Mouse (Mus musculus): Measurements from ENCODE around the gene Syn3.

The Syn3 gene

DNA sequence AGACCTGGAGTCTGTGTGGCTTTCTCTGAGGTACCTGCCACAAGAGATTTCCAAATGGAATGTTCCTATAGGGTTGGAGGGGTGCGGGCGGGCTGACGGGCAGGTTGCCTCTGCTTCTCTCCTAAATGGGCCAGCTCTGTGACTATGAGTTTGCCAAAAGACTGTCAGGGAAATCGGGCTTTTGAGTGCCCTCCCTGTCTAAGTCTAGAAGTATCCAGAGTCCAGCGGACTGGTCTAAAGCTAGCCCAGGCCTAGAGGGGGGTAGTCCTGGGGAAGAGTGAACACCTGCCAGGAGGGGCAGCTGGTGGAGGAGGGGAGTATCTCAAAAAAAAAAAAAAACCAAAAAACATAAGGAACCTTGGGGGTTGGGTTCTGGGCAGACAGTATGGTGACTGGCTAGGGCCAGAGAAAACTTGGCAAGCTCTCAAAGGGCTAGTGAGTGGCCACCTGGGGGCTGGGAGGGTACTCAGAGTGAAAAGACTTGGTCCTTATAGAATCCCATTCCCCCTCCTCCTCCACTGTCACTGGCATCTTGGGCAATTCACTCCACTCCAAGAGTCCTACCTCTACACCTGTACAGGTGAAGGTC is 180.1 kb downstream of the Syn3 start:
- ChIA-PET POLR2A (interaction anchor here in 1 of 4 experiments (0.6 to 1.2 kb wide), 2 partner anchors 10 to 250 kb away, joined by 3 to 4 read pairs; no protein-coding TSS in a partner anchor), CTCF (interaction anchor here (0.7 to 1.4 kb wide), 5 partner anchors 22 to 350 kb away, joined by 3 to 7 read pairs (median 4); no protein-coding TSS in a partner anchor)

DNA sequence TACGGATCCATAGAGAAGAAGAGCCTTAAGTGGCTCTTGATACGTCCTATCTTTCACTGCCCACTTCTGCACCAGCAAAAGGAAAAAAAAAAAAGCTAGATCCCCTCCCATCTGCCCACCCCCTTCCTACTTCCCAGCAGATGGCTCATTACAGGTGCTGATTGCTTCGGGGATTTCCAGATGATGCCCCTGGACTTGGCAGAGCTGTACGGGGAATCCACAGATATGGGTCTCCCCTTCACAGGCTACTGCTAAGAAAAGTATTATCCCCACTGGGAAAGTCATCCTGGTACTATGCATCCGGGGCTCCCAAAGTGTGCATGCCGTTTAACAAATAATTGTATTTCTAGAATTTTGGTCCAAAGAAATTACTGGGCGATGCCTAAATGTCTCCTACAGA is 181.1 kb downstream of the Syn3 start:
- CTCF ChIA-PET, result no interaction called here
- POLR2A ChIA-PET, result interaction anchor here in 1 of 4 experiments (0.7 to 1.2 kb wide), 2 partner anchors 15 to 17 kb away, joined by 3 read pairs; no protein-coding TSS in a partner anchor

DNA sequence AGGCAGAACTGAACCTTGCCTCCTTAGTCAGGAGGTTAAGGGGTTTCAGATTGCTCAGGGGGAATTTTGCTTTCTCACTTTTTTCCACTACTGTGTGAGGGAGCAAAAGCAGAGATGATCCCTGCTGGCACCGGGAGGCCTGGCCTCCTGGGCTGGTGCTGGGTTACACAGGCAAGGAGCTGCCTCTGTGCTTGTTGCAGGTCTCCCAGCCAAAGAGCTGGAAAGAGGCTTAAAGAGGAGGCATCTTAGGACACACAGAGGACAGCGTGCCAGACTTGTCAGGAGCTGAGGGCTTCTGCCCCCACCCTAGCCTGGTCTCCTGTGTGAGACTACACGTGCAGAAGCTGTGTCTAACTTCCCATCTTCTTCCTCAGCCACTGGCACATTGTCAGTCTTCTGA is 183.2 kb downstream of the Syn3 start:
- ChIA-PET POLR2A (interaction anchor here in 2 of 4 experiments (1.0 to 1.5 kb wide), 2 partner anchors 10 to 14 kb away, joined by 3 read pairs; no protein-coding TSS in a partner anchor), CTCF (interaction anchor here in 1 of 4 experiments (0.6 kb wide), 1 partner anchor 21 kb away, joined by 3 read pairs; no protein-coding TSS in a partner anchor)

DNA sequence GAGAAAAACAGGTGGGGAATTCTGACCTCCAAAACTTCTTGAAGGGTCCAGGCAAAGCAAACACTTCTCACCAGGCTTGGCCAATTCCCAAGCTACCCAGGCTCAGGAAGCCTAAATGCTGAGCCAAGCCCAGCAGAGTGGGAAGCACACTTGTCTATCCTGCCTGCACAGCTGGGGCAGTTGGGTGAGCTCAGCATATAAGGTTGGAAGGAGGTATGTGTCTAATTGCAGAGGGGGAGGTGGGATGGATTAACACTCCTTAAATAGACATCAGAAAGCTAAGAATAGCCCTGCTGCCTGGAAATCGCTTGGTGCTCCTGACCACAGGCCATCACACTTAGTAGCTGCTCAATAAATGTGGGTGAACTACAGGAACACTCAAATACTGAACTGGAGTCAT is 185.2 kb downstream of the Syn3 start:
- POLR2A ChIA-PET, result interaction anchor here in 2 of 4 experiments (0.7 to 1.6 kb wide), 2 partner anchors 11 to 47 kb away, joined by 3 read pairs; no protein-coding TSS in a partner anchor
- CTCF ChIA-PET, result interaction anchor here in 2 of 4 experiments (0.7 to 0.8 kb wide), 2 partner anchors 11 to 345 kb away, joined by 3 read pairs; no protein-coding TSS in a partner anchor

DNA sequence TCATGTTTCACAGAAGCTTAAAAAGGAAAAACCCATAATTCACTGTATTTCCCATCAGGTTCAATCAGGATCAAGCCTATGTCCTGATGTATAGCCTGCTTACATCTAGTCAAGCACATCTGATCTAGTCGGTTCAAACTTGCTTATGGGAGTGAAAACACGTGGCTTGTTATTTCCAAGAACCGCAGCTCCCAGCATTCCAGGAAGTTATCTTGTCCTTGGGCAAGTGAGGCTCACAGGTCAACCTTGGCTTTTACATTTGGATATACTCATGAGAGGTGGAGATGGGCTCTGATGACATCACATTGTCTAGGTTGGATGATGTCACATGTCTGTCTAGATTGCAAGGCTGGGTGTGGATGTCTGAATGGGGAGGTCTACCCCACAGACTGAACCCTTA is 185.7 kb downstream of the Syn3 start:
- POLR2A ChIA-PET, result interaction anchor here in 2 of 4 experiments (0.7 to 1.6 kb wide), 2 partner anchors 12 to 48 kb away, joined by 3 read pairs; no protein-coding TSS in a partner anchor
- CTCF ChIA-PET, result interaction anchor here in 3 of 4 experiments (0.7 to 1.1 kb wide), 3 partner anchors 10 to 345 kb away, joined by 3 read pairs; no protein-coding TSS in a partner anchor

DNA sequence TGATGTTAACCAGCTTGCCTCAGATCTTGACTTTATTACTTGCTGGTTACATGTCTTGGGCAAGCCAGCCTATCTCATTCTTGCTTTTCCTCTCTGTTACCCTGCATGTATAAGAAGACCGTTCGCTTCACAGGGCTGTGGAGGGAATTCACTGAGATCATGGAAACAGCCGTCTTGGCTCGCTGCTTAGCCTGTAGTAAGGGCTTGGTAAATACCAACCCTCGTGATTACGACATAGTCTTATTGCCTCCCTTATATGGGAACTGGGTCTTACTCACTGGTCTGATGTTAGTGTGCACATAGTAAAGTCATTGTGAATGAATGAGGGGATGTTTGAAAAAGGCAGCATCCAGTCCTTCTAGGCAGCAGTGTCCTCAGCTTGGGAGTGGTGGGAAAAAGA is 188.2 kb downstream of the Syn3 start:
- POLR2A ChIA-PET, result no interaction called here
- CTCF ChIA-PET, result interaction anchor here in 1 of 4 experiments (0.6 kb wide), 1 partner anchor 475 kb away, joined by 3 read pairs; no protein-coding TSS in a partner anchor

DNA sequence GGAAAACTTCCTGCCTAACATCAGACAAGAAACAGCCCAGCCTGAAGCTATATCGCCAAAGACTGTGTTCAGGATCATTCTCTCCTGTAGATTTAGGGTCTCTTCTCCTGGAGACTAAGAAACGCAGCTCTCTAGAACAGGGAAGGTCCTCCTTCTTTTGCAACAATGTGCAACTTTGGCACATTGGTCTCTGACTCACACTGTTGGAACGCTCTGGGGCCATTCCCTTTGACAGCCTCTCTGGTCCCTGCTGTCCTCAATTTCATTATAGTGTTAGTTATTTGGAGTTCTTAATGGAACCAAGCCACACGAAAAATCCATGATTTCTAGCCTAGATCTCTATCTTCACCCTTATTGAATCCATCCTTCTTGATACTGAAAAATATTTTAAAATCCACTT is 191.5 kb downstream of the Syn3 start:
- POLR2A ChIA-PET, result no interaction called here
- CTCF ChIA-PET, result interaction anchor here in 1 of 4 experiments (1.5 kb wide), 1 partner anchor 11 kb away, joined by 4 read pairs; no protein-coding TSS in a partner anchor

DNA sequence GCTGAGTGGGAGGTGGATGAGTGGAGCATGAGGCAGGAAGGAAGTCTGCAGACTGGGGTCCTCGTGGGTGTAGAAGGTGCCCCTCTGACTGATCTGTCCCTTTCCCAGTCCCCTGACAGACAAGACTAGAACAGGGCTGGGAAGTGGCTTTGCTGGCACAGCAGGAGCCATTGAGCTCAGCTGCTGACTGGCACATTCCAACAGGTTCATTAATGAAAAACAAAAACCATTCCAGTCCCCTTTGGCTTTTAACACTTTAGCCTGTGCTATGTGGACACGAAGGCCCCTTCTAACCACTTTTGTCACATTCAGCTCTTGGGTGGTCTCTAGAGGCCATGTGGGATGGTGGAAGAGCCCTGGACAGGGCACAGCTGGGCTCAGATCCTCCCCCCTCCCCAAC is 194.1 kb downstream of the Syn3 start:
- POLR2A ChIA-PET, result no interaction called here

DNA sequence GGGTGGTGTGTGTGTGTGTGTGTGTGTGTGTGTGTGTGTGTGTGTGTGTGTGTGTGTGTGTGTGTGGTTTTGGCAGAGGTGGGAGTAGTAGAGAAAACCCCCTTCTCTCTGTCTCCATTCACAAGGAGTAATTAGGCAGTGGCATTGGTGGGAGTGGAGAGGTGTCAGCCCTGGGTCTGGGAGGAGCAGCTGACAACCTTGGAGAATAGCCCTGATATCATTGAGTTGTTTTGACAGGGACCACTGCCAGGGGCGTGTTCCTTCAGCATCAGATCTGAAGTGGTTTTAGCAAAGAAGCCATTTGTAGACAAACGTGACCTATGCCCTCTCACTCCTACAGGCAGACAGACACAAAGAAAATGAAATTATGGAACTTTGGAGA is 195.2 kb downstream of the Syn3 start:
- ChIA-PET POLR2A (interaction anchor here in 1 of 4 experiments (0.6 kb wide), 1 partner anchor 235 kb away, joined by 4 read pairs; no protein-coding TSS in a partner anchor), CTCF (interaction anchor here in 1 of 4 experiments (1.1 kb wide), 1 partner anchor 161 kb away, joined by 4 read pairs; no protein-coding TSS in a partner anchor)

More for the DNA sequence above, 194.1 kb downstream of the Syn3 start:
- CTCF ChIA-PET, result interaction anchor here in 2 of 4 experiments (0.5 to 1.1 kb wide), 2 partner anchors 72 to 160 kb away, joined by 4 to 6 read pairs; no protein-coding TSS in a partner anchor

DNA sequence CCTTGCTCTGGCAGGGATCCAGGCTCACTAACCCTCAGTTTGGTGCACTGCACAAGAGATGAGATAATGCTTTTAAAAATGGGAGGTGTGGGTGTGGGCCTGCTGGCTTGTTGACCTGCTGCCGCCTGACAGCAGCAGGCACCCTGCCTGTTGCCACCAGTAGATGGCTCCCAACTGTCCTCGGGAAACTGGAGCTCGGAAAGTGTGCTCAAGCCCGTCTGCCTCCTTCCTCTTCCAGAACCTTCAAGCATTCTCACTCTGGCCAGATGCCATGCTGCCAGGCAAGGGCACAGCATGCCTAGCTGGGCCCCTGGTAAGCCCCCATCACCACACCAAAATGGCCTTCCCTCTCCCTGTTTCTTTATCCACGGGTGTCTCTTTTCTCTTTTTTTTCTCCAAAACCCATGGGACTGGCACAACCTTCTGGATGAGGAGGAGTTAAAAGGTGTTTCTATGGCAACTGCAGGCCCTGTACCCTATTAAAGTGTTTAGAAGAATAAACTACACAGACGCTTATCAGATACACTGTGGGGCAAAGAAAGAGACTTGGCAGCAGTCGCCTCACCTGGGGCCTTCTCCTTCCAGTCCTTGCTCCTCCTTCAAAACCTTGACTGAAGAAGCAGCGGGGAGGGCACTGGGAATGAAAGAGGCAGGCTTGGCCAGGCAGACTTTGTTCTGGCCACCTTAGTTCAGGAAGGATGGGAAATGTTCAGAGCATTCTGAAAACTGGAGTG is 195.8 kb downstream of the Syn3 start:
- CTCF ChIA-PET, result interaction anchor here (0.6 to 1.4 kb wide), 15 partner anchors 9 to 197 kb away, joined by 3 to 10 read pairs (median 4); partner anchors contain the start of gene Syn3 (in 1 of the 4)
- POLR2A ChIA-PET, result interaction anchor here in 2 of 4 experiments (0.6 to 2.4 kb wide), 3 partner anchors 19 to 234 kb away, joined by 4 to 11 read pairs (median 4); no protein-coding TSS in a partner anchor

DNA sequence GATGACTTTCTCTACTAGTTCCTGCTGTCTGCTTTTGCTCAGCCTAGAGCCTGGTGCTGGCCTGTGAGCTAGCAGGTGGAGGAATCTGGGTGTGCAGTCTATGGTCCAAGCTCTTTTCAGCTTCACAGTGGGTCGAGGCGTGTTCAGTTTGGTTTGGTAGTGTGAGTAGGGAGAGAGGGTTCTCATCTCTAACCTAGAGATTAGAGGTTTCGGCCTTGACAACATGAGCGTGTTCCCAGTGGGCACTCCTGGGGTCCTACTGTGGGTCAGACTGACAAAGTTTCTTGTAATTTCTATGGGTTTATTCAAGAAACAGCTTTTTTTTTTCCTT is 196.4 kb downstream of the Syn3 start:
- ChIA-PET POLR2A (interaction anchor here in 3 of 4 experiments (0.6 to 2.4 kb wide), 3 partner anchors 15 to 161 kb away, joined by 3 to 11 read pairs (median 4); no protein-coding TSS in a partner anchor), CTCF (interaction anchor here in 3 of 4 experiments (0.6 to 1.4 kb wide), 8 partner anchors 8 to 396 kb away, joined by 3 to 10 read pairs (median 4); no protein-coding TSS in a partner anchor)

DNA sequence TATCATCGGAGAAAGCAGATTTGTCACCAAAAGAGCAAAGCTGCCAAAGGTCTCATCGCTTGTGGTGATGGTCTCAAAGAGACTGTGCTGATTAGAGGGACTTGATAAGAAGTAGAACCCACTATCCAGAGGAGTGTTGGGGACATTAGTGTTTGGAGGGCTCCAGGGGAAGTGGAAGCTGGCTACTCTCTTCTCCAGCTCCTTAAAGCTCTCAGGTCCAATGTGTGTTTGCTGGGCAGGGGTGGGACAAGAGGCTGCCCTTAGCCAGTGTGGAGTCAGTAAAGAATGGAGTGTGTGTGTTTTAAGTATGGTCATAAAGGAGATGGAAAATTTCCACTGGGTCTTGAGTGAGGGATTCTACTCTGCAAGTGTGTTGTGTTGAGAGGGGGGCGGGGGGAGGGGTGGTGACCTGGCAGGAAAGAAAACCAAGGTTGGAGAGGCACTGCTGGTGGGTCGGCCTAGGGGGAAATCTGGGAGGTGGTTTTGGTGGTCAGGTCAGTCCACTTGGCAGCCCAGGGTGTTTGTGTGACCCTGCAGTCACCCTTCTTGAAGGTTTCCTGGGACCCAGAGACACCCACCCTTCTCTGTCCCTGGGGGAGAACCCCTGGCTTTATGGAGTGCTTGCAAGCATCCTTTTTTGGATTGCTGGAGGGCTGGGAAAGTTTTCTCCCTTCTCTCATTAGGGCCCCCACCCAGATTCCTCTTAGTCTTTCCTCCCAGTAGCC is 196.9 kb downstream of the Syn3 start:
- POLR2A ChIA-PET, result interaction anchor here in 2 of 4 experiments (0.6 to 2.4 kb wide), 10 partner anchors 13 to 477 kb away, joined by 3 to 11 read pairs (median 3); partner anchors contain the start of genes Nt5dc3 (in 1 of the 2) and Syn3 (in 1 of the 2)
- CTCF ChIA-PET, result interaction anchor here in 3 of 4 experiments (0.5 to 2.0 kb wide), 11 partner anchors 23 to 396 kb away, joined by 3 to 11 read pairs (median 3); no protein-coding TSS in a partner anchor

DNA sequence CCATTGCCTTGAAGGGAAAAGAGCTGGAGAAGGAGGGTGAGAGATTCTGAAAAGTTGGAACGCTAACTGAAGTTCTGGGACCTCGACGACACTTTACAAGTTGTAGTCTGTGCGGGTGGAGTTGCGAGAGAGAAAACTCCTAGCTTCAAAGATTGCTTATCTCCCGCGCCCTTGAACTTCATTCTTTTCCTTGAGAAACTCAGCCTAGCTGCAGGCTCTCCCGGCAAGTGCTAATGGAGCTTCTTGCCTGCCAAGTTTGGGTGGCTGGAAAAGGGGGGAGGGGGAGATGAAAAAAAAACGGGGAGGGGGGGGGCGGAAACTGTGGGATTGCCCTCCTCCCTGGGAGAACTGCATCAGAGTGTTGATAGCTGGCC is 197.6 kb downstream of the Syn3 start:
- ChIA-PET CTCF (interaction anchor here in 3 of 4 experiments (0.6 to 2.0 kb wide), 8 partner anchors 23 to 279 kb away, joined by 3 to 11 read pairs (median 3); no protein-coding TSS in a partner anchor), POLR2A (interaction anchor here in 2 of 4 experiments (0.6 to 2.4 kb wide), 17 partner anchors 8 to 1886 kb away, joined by 3 to 11 read pairs (median 3); partner anchors contain the start of genes Nt5dc3 (in 1 of the 2) and Syn3 (in 1 of the 2))

DNA sequence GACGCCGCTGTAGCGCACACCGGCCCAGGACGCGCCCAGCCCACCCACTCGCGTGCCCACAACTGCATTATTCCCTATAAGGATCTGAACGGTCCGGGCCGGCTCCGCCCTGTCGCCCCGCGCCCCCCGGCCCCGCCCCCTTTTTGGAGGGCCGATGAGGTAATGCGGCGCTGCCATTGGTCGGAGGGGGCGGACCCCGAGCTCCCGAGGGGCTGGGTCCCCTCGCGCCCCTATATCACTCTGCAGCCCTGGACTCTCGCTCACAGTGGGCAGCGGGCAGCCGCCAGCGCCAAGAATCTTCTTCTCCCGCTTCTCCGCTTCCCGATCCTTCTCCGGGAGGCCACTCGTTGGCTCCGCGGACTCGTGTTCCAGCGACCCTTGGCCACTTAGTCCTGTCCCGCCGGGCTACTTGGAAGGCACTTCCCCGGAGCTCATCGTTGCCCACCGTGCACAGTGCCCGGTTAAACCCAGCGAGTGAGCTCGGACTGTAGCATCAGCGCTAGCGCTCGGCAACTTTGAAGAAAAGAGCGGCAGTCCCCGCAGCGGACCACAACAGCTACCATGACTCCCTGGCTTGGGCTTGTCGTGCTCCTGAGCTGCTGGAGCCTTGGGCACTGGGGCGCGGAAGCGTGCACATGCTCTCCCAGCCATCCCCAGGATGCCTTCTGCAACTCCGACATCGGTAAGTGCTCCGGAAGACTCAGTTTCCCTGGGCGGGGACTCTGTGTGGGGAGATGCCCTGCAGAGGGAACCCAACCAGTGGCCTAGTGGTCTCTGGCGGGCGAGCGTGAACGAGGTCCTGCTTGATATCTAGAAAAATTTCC is 198.2 kb downstream of the Syn3 start, which contains the start of gene Timp3:
Gene Timp3 (plus strand): TSS at position 80 of the 824 bp plus-strand sequence.
- POLR2A ChIA-PET, result interaction anchor here in 2 of 4 experiments (0.6 to 2.4 kb wide), 19 partner anchors 8 to 1886 kb away, joined by 3 to 11 read pairs (median 3); partner anchors contain the start of genes Nt5dc3 (in 1 of the 2) and Syn3 (in 1 of the 2)
- CTCF ChIA-PET, result interaction anchor here in 3 of 4 experiments (0.5 to 2.0 kb wide), 11 partner anchors 24 to 1462 kb away, joined by 3 to 11 read pairs (median 3); partner anchors contain the start of gene 1700113H08Rik (in 1 of the 3)

DNA sequence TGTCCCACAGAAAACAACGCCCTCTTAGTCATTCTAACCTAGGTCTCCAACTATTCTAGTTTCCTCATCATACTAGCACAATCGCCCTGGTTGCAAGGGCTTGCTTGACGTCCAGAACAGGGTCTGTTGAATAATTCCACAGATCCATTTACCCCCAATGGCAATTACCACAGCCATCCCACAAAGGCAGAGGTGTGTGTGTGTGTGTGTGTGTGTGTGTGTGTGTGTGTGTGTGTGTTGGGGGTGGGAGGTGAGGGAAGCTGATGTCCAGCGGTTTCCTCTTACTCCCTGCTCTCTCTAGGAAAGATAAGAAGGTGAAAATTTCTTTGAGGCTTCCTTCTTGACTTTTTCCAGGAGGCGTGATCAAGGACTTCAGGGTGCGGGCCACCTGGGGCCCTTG is 198.9 kb downstream of the Syn3 start:
- CTCF ChIA-PET, result interaction anchor here in 3 of 4 experiments (0.6 to 2.0 kb wide), 4 partner anchors 164 to 1461 kb away, joined by 3 to 11 read pairs (median 4); no protein-coding TSS in a partner anchor
- POLR2A ChIA-PET, result interaction anchor here in 2 of 4 experiments (0.7 to 1.8 kb wide), 7 partner anchors 9 to 198 kb away, joined by 3 to 8 read pairs (median 4); partner anchors contain the start of gene Syn3 (in 1 of the 2)

DNA sequence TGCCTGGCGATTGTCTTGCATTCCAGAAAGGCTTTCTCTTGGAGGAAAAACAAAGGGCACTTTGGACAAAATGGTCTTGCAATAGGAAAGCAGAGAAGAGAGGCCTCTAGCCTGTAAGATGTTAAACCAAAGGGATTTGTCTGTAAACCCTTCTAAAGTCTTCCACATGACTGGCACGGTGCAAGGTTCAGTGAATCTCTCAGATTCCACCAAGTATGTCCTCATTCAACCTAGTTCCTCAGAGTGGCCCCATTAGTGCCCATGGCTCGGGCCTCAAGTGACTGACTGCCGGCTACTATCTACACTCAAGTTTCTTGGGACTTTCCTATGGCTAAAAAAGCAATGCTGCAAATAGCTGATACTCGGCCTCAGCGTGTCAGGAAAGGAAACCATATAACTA is 200.4 kb downstream of the Syn3 start:
- CTCF ChIA-PET, result interaction anchor here in 1 of 4 experiments (0.7 kb wide), 1 partner anchor 186 kb away, joined by 3 read pairs; no protein-coding TSS in a partner anchor

More for the DNA sequence above, 200.4 kb downstream of the Syn3 start:
- POLR2A ChIA-PET, result no interaction called here
